Mouse (Mus musculus) CD4-positive, CD25-positive, alpha-beta regulatory T cell, adult 4 months (primary cell): ENCODE results near the gene Ptp4a2. TPM values are rescaled to one million over a fixed set of nuclear protein-coding genes. Genes with fewer than 3 reads are reported as not detected.

ENCODE experiments used
- ATAC-seq: one replicate; pipeline ENCODE4 v1.8.0; 2017
- polyA plus RNA-seq, 2 experiments: library from polyadenylated mRNA; unstranded; fragments of 100-300 nt; shearing (Covaris generic); gene quantifications; one replicate each; pipeline ENCODE4 v1.2.1; 2017

Gene Ptp4a2
- polyA plus RNA-seq, 2 experiments from 2014 or later: 1,309 to 1,442 TPM

- no peak for ATAC-seq
Measured at GRCm38 (mm10) chr4:129797985-129798384, 13.0 kb upstream of the Ptp4a2 start.

- ATAC-seq: peak; percentile 43
Measured at GRCm38 (mm10) chr4:129803368-129803767, 7.7 kb upstream of the Ptp4a2 start.

GRCm38 (mm10) chr4:129805059-129805458 lies 6.0 kb upstream of the Ptp4a2 start:
- no peak for ATAC-seq

- ATAC-seq: no peak
Measured at GRCm38 (mm10) chr4:129811605-129812468, 818 bp downstream of the Ptp4a2 start.

- no peak for ATAC-seq
Measured at GRCm38 (mm10) chr4:129817591-129817990, 6.6 kb downstream of the Ptp4a2 start.

- no peak for ATAC-seq
Measured at GRCm38 (mm10) chr4:129818506-129819195, 7.6 kb downstream of the Ptp4a2 start.

- ATAC-seq: peak; percentile 83
Measured at GRCm38 (mm10) chr4:129819712-129820336, 8.8 kb downstream of the Ptp4a2 start.

- peak; percentile 35 for ATAC-seq
Measured at GRCm38 (mm10) chr4:129820417-129821086, 9.5 kb downstream of the Ptp4a2 start.

GRCm38 (mm10) chr4:129821087-129821616 lies 10.1 kb downstream of the Ptp4a2 start:
- peak; percentile 36 for ATAC-seq

- no peak for ATAC-seq
Measured at GRCm38 (mm10) chr4:129822324-129822723, 11.3 kb downstream of the Ptp4a2 start.

GRCm38 (mm10) chr4:129823216-129823810 lies 12.3 kb downstream of the Ptp4a2 start:
- no peak for ATAC-seq

GRCm38 (mm10) chr4:129827611-129828010 lies 16.6 kb downstream of the Ptp4a2 start:
- peak; percentile 71 for ATAC-seq

GRCm38 (mm10) chr4:129828081-129828480 lies 17.1 kb downstream of the Ptp4a2 start:
- peak; percentile 16 for ATAC-seq

- no peak for ATAC-seq
Measured at GRCm38 (mm10) chr4:129829799-129830198, 18.8 kb downstream of the Ptp4a2 start.

- no peak for ATAC-seq
Measured at GRCm38 (mm10) chr4:129830343-129830944, 19.4 kb downstream of the Ptp4a2 start.

GRCm38 (mm10) chr4:129834581-129834980 lies 23.6 kb downstream of the Ptp4a2 start:
- ATAC-seq: no peak

GRCm38 (mm10) chr4:129835296-129835695 lies 24.3 kb downstream of the Ptp4a2 start:
- ATAC-seq: no peak

- peak; percentile 76 for ATAC-seq
Measured at GRCm38 (mm10) chr4:129839866-129840555, 29.0 kb downstream of the Ptp4a2 start.

- no peak for ATAC-seq
Measured at GRCm38 (mm10) chr4:129846823-129847222, 35.8 kb downstream of the Ptp4a2 start.

- ATAC-seq: no peak
Measured at GRCm38 (mm10) chr4:129850491-129850890, 39.5 kb downstream of the Ptp4a2 start.

GRCm38 (mm10) chr4:129851861-129852260 lies 40.8 kb downstream of the Ptp4a2 start:
- no peak for ATAC-seq
